Mouse (Mus musculus) retina, adult 2 months (tissue): ENCODE data around the gene Polr1c.
A peak's percentile ranks its signal among the peaks of the same experiment; 100 is the strongest.

Experiments used
- DNase-seq: peaks from one replicate; pipeline ENCODE4 v3.0.0-alpha.2; 2012; ENCODE audit warnings: low read depth, low spot score

Gene Polr1c

GRCm38 (mm10) chr17:46265918-46266618, 18.2 kb upstream of the Polr1c start:
- DNase-seq = peak; percentile 36

DNA sequence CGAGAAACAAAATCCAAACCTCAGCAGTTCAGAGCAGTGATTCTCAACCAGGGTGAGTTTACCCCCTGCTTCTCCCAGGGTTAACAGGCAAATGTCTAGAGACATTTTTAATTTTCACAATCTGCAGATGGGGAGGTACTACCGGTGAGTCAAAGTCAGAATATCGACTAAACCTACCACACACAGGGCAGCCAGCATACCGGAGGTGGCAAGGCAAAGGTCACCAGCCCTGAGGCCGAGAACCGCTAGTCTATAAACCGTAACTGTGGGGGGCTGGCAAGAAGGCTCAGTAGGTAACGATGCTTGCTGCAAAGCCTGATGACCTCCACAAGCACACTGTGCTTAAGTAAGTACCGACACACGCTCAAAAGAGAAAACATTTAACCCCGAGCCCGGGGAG, 17.6 kb upstream of the Polr1c start:
- DNase-seq = no peak

GRCm38 (mm10) chr17:46262201-46262694, 14.4 kb upstream of the Polr1c start:
- DNase-seq = no peak

GRCm38 (mm10) chr17:46259675-46260074, 11.8 kb upstream of the Polr1c start:
- DNase-seq = no peak

DNA sequence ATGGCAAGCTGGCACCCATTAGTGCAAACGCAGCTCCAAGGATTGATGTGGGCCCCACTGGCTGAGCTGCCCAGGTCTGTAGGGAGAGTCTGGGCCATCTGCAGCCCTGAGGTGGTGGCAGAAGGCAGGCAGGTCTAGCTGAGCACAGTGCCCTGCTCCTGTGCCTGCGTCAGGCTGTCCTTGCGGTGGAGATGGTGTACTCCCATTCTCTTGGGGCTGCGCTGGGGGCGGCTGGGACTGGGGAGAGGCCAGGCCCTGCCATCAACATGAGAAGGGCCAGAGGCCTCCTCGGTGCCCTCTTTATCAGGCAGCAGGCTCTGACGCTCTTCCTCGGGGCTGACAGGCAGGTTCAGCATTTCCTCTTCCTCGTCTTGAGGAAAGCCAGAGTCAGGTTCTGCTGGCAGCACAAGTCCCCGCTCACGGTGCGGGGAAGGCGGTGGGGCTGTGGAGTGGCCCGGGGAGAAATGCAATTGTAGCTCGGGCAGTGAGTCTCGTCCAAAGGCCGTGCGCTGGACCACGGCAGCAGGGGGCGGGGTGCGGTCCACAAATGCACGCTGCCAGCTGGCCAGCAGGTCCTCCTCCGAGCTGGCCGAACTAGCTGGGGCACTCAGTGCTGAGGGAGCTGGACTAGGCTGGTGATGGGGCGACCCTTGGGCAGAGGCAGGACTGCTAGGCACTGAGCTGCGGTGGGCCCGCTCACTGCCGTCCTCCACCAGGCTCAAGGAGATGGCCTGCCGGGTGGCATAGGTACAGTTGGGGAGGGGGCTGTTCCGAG, 10.6 kb upstream of the Polr1c start:
- no peak for DNase-seq

DNA sequence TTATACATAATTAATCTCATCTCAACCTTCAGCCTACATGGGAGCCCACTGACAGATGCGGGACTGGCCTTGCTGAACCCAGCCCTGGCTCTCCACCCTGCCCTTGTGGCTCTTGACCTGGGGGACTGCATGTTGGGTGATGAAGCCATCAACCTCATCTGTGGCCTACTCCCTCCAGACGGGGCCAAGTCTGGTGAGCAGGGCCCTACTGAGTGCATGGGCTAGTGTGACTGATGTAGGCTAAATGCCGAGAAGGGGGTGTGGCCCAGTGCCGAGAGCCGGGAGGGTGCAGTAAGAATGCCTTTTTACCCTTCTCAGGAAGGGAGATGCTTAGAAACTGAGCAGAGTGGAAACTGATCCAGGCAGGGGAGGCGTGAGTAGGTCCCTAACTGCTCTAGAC, 7.3 kb upstream of the Polr1c start:
- no peak for DNase-seq

DNA sequence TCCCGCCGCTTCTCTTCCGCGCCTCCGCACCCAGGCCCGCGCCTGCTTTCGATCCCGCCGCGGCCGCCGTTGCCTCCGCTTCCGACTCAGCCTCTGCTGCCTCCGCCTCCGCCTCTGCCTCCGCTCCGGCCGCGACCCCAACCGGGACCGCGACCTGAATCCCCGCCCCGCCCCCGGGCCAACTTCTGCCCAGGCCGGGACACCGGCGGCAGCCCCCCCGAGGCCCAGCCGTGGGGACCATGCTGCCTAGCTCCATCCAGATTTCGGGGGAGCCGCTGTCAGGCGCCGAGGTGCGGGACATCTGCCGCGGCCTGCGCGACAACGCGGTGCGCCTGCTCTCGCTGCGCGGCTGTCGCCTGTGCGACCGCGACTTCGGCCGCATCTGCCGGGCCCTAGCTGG, 6.3 kb upstream of the Polr1c start:
- DNase-seq = no peak

DNA sequence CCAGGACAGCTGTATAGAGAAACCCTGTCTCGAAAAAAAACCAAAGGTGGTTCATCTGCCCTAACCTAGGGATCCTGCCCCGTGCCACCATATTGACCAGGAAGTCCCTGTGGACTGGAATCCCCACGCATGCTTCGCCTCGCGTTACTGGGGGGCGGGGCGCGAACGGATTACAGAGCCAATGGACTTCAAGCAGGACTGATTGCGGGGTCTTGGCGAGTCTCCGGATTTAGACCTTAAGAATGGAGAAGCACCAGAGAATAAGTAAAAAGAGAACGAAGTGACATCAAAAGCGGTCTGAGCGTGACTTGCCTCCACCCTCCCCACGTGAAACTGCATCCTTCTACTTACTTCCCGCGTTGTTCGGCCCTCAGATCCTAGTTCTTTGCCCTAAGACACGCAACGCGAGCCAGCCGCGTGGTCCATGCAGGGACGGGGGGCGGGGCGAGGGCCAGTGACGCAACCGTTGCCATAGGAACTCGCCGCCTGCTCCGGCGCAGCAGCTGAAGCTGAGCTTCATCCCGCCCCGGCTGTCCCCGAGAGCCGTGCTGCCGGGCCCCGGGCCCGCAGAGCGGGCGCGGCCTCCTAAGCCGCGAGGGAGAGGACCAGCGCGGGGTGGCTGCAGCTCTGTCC, 5.7 kb upstream of the Polr1c start, which contains the start of gene Lrrc73:
TSS of gene Lrrc73 (plus strand) at position 80 of the 633 bp plus-strand sequence.
- peak; percentile 75 for DNase-seq

GRCm38 (mm10) chr17:46252571-46253451, 5.0 kb upstream of the Polr1c start:
- no peak for DNase-seq

GRCm38 (mm10) chr17:46251174-46251573, 3.3 kb upstream of the Polr1c start:
- DNase-seq = no peak

DNA sequence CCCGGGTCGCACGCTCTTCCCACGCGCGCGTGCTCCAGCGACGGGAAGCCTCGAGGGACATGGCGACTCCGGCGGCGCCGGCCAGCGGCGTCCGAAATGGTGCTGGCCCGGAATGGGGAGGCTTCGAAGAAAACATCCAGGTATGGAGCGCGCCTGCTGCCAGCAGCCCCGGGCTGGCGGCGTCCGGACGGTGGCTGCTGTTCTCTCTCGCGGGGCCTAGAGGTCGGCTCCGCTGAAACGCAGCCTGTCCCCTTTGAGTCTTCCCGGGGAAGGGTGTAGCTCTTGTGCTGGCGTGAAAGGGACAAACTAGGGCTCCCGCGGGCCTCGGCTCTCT, 302 bp upstream of the Polr1c start:
- DNase-seq = no peak

DNA sequence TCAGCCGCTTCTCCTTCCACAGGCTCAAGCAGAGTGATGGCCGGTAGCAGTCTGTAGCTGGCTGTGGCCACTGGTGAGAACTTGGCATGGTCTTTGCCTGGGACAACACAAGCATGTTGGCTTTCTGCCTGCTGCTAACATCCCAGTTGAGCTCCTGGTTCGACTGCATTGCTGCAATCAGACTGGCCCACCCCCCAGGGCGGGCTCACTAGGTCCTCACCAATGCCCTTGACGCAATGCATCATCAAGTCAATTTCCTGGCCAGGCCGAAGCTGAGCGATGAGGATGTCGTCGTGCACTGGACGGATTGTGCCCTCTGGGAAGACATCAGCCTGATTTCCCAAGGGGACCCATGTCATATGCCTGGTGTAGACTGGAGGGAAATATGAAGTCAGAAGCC, 3.3 kb downstream of the Polr1c start:
- no peak for DNase-seq

DNA sequence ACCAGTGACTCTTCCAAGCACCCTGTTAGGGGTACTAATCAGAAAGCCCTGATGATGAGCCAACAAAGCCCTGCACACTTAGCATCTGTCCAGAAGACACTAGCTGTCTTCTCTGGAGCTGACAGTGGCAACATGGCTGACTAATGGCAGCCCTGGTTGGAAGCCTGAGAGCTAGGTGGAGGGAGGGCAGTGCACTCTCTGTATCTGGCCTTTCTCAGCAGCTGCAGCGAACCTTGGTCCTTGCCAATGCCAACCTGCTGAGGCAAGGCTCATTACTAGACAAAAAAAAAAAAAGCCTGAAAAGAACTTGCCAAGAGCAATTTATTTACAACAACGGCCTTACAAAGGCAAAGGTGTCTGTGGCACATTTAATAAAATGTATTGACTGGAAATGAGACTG, 4.2 kb downstream of the Polr1c start:
- DNase-seq = no peak

DNA sequence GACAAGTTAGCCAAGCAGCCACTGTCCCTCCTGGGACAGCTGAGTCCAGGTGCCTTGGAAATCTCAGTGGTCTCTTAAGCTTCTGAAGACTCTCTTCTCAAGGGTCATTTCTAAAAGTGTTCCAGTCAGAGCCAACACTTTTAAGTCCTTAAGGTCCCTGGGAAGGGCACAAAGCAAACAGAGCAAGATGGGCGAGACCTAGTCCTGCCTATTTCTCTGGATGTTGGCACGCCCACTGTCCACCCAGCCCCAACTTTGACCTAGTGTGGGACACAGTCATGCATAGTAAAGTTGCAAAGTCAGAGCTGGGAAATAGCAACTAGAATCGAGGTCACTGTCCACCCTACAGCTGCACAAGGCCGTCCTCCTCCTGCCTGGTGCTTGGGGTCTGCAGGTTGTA, 4.9 kb downstream of the Polr1c start:
- no peak for DNase-seq

DNA sequence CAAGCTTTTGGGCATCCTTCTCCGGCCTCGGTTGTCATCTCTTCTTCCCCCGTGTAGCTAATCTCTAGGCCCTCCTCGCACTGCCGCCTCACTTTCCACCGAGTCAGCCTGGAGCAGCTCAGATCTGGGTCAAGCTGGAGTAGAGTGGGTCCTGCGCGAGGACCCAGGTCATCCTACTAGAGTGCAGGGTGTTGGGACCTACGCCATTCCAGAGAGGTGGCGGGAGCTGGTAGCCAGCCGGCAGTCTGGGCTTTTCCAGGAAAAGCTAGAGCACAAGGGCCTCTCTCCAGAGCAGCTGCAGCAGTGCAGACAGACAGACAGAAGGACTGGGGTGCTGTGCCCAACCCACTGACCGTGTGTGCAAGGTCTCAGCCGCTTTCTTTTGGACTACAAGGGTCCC, 5.6 kb downstream of the Polr1c start:
- no peak for DNase-seq

- DNase-seq = no peak
Observed at GRCm38 (mm10) chr17:46241471-46241870, 6.4 kb downstream of the Polr1c start.

DNA sequence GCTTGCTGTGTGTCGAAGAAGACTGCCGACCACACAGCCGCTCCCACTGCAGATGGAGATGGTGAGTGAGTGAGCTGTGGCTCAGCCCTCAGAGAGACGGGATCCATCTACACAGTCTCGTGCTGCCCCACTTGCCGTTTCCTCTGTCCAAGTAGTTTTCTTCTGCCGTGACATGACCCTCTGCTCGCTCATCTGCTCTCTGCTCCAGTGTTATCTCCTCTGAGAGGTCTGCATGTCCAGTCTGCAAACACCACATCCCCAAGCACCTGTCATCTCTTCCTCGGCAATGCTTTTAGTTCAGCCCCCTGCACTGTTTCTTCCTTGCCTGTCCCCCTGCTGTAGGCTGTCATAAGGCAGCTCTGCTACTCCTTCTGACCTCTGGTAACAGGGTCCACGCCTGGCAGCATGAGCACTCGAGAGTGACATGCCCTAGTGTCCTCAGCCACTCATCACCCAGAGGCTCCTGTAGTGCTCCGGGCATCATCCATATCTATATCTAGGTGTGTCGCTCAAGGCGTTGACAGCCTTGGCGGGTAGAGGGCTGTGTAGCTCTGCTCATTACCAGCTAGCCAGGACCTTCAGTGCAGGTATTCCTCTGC, 8.2 kb downstream of the Polr1c start:
- DNase-seq = no peak

GRCm38 (mm10) chr17:46237480-46237879, 10.4 kb downstream of the Polr1c start:
- no peak for DNase-seq

DNA sequence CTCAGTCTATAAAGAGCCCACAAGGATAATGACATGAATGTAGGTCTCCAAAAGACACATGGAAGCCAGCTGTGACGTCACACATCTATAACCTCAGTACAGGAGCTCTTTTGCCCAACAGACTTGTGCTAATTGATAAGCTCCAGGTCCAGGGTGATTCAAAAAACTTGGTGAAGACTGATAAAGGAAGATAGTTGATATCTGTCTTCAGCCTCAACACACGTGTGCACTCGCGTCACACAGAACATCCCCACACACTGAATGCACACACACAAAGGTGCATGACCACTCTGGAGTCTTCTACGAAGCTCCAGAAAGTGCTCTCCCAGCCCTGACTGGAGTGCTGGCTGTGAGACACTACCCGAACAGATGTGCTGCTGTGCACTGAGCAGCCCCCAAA, 10.8 kb downstream of the Polr1c start:
- no peak for DNase-seq

- DNase-seq = no peak
Observed at GRCm38 (mm10) chr17:46236067-46236466, 11.8 kb downstream of the Polr1c start.

GRCm38 (mm10) chr17:46227576-46227975, 20.3 kb downstream of the Polr1c start:
- no peak for DNase-seq
